Mouse (Mus musculus): ENCODE data around the gene Gsg1l.

The Gsg1l gene

GRCm38 (mm10) chr7:126082286-126082741, at the start of gene Gsg1l:
Gsg1l (minus strand) TSS chr7:126082411.
- no peak for TF ChIP-seq GATA4 (IDR thresholded peaks at IDR 0.05; ENCODE audit: insufficient replicate concordance, low read length)

- TF ChIP-seq GATA4 (IDR thresholded peaks at IDR 0.05; ENCODE audit: insufficient replicate concordance, low read length) = no peak
Measured at GRCm38 (mm10) chr7:126127673-126128072, 45.5 kb upstream of the Gsg1l start.

GRCm38 (mm10) chr7:126126502-126126901, 44.3 kb upstream of the Gsg1l start:
- no peak for TF ChIP-seq GATA4 (IDR thresholded peaks at IDR 0.05; ENCODE audit: insufficient replicate concordance, low read length)

- no peak for TF ChIP-seq GATA4 (IDR thresholded peaks at IDR 0.05; ENCODE audit: insufficient replicate concordance, low read length)
Measured at GRCm38 (mm10) chr7:126121533-126121932, 39.3 kb upstream of the Gsg1l start.

GRCm38 (mm10) chr7:126119819-126120218, 37.6 kb upstream of the Gsg1l start:
- TF ChIP-seq GATA4 (IDR thresholded peaks at IDR 0.05; ENCODE audit: insufficient replicate concordance, low read length) = no peak

- TF ChIP-seq GATA4 (IDR thresholded peaks at IDR 0.05; ENCODE audit: insufficient replicate concordance, low read length) = no peak
Measured at GRCm38 (mm10) chr7:126113263-126113662, 31.1 kb upstream of the Gsg1l start.

GRCm38 (mm10) chr7:126111230-126111629, 29.0 kb upstream of the Gsg1l start:
- no peak for TF ChIP-seq GATA4 (IDR thresholded peaks at IDR 0.05; ENCODE audit: insufficient replicate concordance, low read length)

- TF ChIP-seq GATA4 (IDR thresholded peaks at IDR 0.05; ENCODE audit: insufficient replicate concordance, low read length) = no peak
Measured at GRCm38 (mm10) chr7:126109898-126110297, 27.7 kb upstream of the Gsg1l start.

GRCm38 (mm10) chr7:126100440-126100839, 18.2 kb upstream of the Gsg1l start:
- TF ChIP-seq GATA4 (IDR thresholded peaks at IDR 0.05; ENCODE audit: insufficient replicate concordance, low read length) = no peak

GRCm38 (mm10) chr7:126099835-126100234, 17.6 kb upstream of the Gsg1l start:
- no peak for TF ChIP-seq GATA4 (IDR thresholded peaks at IDR 0.05; ENCODE audit: insufficient replicate concordance, low read length)

- no peak for TF ChIP-seq GATA4 (IDR thresholded peaks at IDR 0.05; ENCODE audit: insufficient replicate concordance, low read length)
Measured at GRCm38 (mm10) chr7:126099163-126099775, 17.1 kb upstream of the Gsg1l start.

- TF ChIP-seq GATA4 (IDR thresholded peaks at IDR 0.05; ENCODE audit: insufficient replicate concordance, low read length) = no peak
Measured at GRCm38 (mm10) chr7:126097219-126097915, 15.2 kb upstream of the Gsg1l start.

GRCm38 (mm10) chr7:126096596-126096995, 14.4 kb upstream of the Gsg1l start:
- TF ChIP-seq GATA4 (IDR thresholded peaks at IDR 0.05; ENCODE audit: insufficient replicate concordance, low read length) = no peak

GRCm38 (mm10) chr7:126094738-126095137, 12.5 kb upstream of the Gsg1l start:
- TF ChIP-seq GATA4 (IDR thresholded peaks at IDR 0.05; ENCODE audit: insufficient replicate concordance, low read length) = no peak

GRCm38 (mm10) chr7:126093162-126093561, 11.0 kb upstream of the Gsg1l start:
- no peak for TF ChIP-seq GATA4 (IDR thresholded peaks at IDR 0.05; ENCODE audit: insufficient replicate concordance, low read length)

GRCm38 (mm10) chr7:126089782-126090181, 7.6 kb upstream of the Gsg1l start:
- no peak for TF ChIP-seq GATA4 (IDR thresholded peaks at IDR 0.05; ENCODE audit: insufficient replicate concordance, low read length)

GRCm38 (mm10) chr7:126088155-126088554, 5.9 kb upstream of the Gsg1l start:
- no peak for TF ChIP-seq GATA4 (IDR thresholded peaks at IDR 0.05; ENCODE audit: insufficient replicate concordance, low read length)

Data from liver, adult (tissue).